Mouse (Mus musculus) brain, embryonic 18.5 days (tissue): ENCODE measurements around the gene Gm5148.

ENCODE experiments used
- DNase-seq: peaks from one replicate; pipeline ENCODE4 v3.0.0-alpha.2; 2012; ENCODE audit warnings: low read depth, low spot score

Gene Gm5148

DNA sequence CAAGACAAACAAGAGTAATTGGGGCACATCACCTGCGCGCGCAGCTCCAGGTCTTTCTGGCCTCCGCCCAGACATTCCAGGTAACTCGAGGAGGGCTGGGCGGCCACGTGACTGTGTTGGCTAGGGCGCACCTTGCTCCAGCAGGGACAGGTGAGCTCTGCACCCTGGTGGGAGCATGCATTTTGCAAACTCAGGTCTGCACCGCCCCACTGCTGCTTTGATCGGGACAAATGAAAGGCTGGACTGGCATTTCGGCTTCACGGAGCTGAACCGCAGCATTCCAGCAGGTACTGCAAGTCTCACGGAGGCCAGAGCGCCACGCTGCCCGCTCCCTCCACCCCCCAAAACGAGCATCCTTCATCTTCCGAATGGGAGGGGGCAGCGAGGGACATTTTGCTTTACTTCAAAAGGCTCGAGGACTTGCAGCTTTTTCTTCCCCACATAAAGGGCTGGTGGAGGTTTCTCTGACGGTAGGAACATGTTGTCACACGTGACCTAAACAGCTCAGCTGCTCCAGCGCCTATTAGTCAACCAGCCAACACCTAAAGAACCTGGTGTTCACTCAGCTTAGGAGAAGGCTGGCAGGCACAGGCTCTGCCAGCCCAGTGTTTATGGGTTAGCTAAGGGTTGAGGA is at the start of gene Gm5148:
Gene Gm5148 (minus strand): TSS at position 320 of the 634 bp plus-strand sequence.
- no peak for DNase-seq

DNA sequence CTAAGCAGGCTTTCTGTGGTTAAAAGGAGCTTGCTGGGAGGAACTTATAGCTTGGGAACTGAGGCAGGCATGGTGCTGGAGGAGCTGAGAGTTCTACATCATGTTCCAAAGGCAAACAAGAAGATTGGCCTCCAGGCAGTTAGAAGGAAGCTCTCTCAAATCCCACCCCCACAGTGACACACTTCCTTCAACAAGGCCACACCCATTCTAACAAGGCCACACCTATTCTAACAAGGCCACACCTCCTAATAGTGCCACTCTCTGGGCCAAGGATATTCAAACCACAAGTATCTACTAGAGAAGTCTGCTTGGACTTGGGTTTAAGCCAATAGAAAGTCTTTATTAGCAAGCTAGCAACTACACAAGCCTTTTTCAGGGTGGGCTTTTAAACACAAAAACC is 46.7 kb upstream of the Gm5148 start:
- no peak for DNase-seq

DNA sequence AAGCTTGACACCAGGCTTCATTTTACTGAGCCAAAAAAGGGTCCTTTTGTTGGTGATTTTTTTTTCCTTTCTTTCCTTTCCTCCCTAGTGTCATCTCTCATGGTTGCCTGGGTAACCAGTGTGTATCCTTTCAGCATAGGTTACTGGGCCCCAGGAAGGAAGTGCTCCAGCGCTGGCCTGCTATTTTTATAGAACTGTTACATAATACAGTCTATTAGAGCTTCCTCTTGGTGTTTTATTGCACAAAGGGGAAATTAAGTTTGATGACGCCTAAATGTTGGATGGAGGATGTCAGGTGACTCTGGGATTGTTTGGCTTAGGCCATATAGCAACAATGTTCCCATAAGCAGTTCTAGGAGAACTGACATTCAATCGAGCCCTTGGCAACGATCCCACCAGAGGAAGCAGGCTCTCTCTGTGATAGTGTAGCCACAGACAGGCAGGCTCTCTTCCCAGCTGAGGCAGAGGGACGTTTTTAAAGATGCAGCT is 45.0 kb upstream of the Gm5148 start:
- DNase-seq = peak; percentile 55

DNA sequence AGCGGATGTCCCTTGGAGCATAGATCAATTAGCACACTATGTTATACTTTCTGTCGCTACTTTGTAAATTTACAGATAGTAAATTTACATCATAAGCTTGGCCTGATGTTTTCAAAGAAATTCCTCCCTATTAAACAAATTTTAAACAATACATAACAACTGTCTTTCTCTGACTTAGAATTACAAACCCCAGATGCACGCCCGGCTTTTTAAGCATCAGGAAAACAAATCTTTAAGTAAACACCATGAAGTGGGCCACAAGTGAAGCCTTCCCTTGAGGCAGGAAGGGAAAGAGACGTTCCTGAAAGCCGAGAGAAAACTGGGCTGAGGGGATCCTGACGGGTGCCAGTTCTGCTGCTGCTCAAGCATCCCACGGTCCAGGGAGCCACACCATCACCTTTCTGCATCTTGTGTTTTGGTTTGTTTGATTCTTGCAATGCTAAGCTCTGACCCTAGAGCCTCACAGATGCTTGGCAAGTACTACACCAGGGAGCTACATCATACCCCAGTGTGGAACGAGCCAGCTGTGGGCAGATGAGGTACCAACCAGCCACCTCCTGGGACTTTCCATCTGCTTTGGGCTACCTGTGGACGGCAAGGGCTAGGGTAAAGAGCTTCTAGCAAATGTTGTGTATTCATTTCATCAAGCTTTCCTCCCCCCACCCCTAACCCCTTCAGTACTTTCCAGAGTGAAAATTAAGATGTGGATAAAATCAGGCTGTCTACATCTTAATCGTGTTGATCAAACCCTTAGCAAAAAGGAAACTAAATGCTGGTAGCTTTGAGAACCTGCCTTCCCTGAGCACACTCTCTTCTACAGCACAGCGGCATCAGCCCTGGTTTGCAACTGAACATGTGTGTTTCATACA is 43.1 kb upstream of the Gm5148 start:
- DNase-seq = no peak

DNA sequence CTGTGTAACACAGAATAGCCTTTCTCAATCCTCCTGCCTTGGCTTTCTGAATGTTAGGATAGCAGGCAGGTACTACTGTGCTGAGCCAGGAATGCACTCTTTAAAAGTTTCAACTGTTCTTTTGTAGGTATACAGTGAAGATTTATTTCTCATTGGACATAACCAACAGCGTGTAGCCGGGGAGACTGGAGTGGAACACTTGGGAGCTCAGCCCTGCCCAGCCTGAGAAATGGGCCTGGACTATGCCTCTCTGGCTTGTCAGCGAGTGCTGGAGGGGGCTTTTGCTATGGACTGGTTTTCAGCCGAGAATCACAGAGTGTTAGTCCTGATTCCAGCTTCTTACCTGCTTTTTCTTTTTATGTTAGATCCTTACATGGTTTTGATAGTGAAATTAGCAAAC is 42.3 kb upstream of the Gm5148 start:
- no peak for DNase-seq

DNA sequence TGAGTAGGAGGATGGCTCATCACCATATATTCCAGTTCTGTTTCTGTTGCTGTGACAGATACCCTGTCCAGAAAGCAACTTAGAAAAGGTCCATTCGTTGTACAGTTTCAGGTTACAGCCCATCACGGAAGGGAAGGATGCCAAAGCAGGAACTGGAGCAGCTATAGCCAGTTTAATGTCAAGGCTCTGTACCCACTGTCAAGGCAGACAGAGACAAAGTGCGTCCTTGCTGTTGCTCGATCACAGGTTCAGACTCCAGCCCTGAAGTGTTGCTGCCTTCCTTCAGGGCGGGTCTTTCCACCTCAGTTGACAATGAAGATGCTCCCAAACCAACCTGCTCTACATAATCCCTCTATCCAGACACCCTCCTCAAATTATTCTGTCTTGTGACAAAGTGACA is 41.7 kb upstream of the Gm5148 start:
- DNase-seq = no peak

DNA sequence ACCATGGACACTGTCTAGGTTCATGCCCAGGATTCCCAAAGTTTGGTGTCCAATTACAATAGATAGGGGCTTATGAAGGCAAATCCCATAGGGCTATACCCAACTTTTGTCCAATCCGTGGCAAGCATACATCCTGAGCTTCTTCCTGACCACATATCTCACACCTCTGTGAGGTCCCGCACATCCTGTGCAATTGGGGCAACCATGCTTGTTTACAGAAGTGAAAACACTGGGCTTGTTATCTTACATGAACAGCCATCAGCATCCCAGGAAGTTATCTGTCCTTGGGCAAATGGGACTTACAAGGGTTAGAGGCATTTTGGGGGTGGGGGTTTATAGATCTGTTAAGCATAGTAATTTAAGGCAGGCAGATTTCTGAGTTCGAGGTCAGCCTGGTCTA is 41.0 kb upstream of the Gm5148 start:
- DNase-seq = no peak

DNA sequence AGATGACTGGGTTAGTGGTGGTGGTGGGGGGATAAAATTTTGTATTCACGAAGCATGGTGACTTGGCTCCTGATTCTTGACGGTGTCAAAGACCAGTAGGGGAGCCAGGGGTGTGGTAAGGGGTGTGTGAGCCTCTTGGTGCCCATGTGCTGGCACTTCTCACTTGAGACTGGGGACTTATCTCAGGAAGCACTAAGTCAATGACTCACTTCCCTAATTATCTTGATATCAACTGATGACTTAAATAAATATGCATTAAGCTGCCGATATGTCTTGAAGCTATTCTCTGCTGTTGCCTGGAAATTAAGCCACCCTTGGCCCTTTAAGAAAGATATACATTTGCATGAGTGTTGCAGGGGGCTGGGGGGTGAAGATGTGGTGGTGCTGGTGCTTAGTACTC is 38.0 kb upstream of the Gm5148 start:
- no peak for DNase-seq

DNA sequence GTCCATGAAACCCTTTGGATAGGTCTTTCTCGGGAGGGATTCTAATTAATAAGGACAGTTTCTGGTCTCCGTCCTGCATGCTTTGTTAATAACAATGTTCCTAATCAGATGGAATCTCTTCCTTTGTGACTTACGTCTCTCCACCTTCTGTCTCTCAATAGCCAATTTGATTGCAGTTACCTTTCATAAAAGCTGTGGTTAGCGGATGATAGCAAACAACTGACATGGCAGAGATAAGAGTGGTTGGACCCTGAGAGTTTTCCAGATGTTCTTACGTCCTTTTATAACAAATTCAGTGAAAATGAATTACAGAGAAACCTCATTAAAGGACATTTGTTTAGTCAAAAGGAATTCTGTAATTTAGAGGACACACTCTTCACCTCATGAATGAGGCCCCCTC is 37.5 kb upstream of the Gm5148 start:
- no peak for DNase-seq

DNA sequence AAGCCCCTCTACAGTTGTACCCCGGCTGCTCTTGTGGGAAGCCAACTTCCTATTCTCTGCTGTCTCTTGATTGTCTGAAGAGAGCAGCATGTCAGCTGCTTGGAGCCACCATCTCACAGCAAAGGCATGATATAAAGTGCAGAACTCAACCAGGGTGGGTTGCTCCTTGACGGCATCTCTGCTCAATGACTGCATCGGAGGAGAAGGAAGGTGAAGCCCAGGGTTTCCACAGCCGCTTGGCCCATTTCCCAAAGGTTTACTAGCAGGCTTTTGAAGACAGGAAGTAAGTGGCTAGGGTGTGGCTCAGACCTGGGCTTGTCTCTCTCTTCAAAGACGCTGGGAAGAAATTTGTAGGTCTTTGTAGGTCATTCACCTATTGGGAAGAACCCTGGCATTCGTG is 36.6 kb upstream of the Gm5148 start:
- no peak for DNase-seq

DNA sequence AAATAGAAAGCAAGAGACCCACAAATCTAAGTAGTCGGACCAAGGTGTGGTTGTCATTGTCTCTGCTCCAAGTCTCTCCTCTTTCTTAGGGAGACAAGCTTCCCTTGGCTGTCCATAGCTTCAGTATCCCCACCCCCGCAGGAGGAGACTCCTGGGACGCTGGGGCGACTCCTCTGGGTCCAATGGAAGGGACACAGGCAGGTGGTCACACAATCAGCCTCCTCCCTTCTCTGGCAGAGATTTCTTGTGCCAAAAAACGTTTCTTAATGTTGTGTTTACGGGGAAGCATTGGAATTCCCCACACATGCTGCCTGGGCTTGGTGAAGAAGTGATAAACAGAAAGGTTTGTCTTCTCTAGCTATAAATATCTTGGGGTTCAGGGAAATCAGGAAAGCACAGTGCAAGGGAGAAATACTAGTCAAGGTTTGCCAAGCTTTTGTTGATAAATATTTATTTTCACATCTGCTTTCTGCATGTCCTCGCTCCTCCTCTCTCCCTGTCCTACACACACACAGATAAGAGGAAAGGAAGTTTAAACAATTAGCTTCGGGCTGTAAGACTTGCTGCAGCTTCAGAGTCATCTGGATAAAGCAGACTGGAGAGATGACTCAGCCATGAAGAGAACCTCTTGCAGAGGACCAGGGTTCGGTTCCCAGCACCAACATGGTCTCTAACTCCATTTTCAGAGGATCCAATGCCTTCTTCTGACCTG is 34.5 kb upstream of the Gm5148 start:
- DNase-seq = no peak

DNA sequence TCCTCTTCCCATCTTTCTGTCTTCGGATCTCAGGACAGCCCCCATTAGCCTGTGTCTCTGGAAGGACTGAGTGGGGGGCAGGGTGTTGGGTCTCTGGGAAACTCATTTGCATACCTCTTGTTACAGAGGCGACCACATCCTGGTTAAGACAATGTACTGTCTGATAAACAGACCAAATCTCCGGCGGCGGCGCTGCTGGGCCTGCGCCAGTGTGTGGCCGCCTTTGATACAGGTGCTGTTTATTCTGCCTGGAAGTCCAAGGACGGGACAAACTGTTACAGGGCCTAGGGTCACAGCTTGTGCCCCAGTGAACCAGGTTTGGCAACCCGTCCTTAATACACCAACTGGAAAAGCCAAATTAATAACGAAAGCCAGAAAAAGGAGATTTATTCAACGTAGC is 33.8 kb upstream of the Gm5148 start:
- no peak for DNase-seq

DNA sequence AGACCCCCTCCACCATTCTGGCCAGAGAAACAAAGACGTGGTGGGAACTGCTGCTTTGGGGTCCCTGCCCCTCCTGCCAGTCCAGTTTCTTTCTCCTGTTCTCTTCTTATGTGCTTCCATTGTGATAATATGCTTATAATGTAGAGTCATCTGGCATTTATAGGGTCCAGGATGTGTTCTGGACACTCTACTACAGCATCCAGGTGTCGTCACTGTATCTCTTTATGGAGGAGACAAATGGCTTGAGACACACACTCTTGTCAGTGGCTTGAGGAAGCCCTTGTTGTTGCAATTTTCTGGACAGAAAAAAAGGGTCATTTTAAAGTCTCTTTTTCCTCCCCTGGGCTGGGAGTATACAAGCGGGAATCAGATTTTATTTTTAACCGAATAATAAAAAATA is 33.3 kb upstream of the Gm5148 start:
- no peak for DNase-seq

DNA sequence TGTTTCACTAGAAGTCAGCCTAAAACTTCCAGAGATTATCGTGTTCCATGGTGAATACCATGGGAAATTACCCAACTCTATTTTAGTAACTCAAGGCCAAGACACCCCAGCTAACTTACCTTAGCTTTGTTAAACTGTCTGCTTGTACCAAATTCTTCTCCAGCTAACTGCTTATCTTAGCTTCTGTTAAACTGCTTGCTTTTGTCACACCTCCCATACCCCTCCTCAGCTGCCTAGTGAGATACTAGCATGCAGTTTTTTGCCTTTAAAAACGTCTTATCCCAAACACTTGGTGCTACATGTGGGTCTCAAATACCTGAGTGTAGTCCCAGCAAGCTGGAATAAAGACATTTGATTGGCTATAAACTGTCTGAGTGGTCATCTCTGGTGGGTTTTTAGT is 31.7 kb upstream of the Gm5148 start:
- DNase-seq = no peak

DNA sequence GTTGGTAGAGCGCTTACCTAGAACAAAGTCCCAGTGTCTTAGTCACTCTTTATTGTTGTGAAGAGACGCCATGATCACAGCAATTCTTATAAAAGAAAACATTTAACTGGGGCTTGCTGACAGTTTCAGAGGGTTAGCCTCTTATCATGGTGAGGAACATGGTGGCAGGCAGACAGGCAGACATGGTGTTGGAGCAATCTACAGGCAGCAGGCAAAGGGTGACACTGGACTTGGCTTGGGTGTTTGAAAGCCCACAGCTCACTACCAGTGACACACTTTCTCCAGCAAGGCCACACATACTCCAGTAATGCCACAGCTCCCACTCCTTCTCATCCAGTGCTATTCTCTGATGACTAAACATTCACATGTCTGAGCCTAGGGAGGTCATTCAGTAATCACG is 30.3 kb upstream of the Gm5148 start:
- no peak for DNase-seq

DNA sequence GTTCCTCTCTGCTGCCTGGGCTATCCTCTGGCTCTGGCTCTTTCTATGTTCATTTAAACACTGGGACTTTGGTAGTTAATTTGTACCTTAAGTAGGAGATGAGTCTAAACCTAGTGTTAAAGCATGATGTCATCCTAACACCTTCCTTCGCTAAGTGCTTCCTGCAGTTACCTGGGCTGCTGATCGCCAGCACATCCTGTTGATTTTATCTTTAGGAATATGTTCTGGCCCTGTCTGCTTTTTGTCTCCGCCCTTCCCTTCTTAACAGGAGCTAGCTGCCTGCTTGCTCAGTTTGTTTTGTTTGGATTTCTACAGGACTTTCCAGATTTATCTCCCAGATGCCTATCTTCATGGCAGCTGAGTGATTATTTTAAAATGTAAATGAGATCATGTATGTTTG is 28.9 kb upstream of the Gm5148 start:
- DNase-seq = no peak

DNA sequence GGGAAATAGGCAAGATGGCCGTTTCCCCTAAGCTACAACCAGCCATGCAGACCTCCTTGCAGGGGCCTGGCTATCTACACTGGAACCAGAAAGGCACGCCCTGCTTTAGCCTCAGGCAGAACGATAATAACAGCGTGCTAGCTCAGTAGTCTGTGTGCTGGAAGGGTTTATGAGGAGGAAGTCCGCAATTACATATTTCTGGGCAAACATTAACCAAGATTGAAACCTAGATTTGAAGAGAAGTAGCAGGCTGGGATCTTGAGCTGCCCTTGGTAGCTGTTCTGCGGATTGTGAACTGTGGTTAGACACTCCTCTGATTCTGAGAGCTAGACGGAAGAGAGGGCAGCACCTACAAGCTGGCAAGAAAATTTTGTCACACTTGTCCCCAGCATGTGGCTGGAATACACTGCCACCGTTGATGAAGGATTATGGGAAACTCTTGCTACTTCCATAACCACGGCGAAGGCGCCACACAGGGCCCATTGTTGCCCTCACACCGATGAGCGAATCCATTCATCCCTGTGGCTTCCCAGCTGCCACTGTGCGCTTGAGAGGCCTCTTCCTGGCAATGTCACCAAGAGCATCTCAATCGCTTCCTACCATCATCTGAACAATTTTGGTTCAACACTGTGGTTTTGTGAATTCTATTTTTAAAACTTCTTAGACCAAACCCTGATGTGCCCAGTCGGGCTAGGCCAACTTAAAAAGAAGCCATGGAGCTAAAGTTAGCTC is 23.9 kb upstream of the Gm5148 start:
- no peak for DNase-seq

DNA sequence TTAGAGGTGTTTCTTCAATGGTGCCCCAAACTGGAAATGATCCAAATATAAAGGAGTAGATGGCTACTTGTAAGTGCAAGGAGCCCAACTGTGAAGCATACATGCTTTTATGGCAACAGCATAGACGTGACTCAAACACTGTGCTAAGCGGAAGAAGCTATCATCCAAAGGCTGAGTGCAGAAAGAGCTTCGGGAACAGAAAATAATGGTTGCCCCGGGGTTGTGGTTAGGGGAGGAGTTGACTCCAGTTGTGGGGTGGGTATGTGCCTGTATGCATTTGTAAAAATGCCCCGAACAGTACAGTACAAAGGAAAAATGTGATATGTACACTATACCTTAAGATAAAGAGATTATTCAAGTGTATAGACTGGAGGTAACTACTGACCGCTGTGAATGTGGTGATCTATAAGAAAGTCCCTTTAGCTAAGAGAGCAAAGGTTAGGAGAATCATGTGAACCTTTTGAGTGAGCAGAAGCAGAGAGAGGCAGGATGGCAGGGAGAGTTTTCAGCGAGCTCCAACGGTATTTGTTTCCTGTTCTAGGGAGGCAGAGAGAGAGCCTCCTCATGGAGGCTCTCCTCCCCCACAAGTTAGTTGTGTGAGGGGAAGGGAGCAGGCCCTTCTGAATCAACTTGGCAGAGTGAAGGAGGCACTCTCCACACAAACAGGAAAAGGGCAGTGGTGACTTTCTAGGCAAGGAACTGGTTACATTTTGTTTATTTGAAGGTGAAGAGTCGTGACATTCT is 23.1 kb upstream of the Gm5148 start:
- DNase-seq = no peak

DNA sequence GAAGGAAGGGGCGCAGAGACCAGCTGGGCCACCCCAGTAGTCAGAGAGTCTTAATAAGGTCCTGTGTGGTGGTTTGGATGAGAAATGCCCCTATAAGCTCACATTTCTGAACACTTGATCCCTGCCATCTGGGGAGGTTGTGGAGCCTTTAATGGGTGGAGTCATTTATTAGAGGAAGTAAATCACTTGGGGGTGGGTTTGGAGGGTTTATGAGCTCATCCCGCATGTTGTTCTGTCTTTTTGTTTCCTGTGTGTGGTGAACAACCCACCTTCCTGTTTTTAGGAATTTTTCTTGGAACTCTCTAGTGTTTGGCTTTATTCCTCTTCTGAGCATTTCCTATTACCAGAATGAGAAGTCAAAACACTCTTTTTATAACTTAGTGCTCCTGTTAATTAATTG is 19.8 kb upstream of the Gm5148 start:
- DNase-seq = no peak

DNA sequence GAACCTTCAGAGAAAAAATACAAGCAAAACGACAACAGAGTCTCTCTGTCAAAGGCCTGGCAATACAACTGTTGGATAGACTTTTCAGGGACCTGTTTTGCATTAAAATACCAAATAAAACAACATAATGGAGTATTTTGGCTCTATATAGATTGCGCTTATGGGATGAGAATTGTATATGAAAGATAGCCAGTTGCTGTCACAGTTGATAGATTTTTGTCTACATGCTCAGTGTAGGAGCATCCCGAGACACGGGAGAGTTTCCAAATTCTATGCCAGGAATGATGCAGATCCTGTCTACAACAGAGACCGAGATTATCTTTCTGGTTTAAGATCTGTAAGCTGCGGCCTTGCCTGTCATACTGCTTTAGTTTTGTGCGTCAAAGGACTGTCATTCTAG is 15.7 kb upstream of the Gm5148 start:
- no peak for DNase-seq
